Mouse (Mus musculus) retina, postnatal 1 day (tissue): ENCODE measurements around the gene 1810013L24Rik.

Experiments
- DNase-seq: peaks from one replicate; pipeline ENCODE4 v3.0.0-alpha.2; 2012

1810013L24Rik gene

DNA sequence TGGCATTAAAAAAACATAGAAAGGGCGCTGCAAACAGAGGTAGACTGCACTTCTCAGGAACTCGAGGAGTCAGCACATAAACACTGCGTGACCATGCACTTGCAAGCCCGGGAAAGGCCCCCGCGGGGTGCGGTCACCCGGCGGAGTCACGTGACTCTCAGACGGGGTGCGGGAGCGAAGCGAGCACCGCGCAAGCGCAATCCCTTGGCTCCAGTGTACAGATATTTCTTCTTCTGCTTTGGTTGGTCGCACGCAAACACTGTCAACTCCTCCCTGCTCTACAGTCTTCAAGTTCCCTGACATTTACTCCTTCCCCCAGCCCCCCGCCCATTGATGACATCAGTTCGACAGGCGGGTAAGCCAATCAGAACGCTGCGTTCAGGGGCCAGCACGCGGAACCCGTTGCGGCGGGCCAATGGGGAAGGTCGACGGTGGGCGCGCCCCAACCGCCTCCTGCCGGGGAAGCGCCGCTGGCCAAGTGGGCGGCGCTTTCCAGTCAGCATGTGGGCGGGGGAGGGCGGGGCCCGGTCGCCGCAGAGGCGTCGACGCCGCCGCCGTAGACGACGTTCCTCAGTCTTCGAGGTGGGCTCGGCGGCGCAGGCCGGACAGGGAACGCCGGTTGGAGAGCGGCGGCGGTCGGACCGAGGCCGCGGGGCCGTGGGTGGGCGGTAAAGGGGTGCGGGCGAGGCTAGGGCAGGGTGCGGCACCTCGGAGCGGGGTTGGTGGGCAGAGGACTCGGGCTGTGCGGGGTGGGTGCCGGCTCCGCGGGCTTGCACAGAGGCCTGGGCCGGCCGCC, at the start of gene 1810013L24Rik:
TSS of gene 1810013L24Rik (plus strand) at position 537 of the 796 bp plus-strand sequence.
- DNase-seq: peak; percentile 100

DNA sequence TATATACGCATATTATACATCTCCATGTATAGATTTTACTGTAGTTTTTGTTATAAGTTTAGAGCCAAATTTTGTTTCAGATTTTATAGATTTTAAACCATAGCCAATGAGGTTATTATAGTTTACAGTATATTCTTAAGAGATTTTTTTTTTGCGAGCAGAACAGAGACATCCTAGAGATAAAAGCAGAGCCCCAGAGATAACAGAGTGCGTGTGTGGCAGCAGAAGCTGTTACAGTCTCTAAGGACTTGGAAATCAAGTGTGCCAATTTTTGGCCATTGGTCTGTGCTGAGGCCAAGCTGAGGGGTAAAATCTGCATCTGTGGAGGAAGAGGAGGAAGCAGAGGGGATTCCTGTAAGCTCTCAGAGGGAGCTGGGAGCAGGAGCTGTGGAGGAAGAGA, 49.7 kb upstream of the 1810013L24Rik start:
- no peak for DNase-seq

DNA sequence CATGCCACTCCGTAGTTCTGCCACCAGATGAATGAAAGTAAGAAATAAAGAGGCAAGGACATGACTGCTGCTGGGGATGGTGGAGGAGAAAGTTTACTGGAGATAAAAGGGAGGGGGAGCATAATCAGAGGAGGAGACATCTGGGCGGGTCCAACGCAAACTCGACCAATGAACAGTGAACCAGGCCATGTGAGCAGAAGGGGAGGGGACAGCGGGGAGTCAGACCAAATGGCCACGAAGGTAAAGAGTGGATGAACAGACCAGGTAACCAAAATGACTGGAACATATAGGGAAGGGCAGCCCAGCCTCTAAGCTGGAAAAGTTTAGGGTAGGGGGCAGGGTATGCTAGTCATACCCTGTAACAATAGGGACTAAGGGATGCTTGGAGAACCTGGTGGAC, 48.7 kb upstream of the 1810013L24Rik start:
- DNase-seq: no peak

DNA sequence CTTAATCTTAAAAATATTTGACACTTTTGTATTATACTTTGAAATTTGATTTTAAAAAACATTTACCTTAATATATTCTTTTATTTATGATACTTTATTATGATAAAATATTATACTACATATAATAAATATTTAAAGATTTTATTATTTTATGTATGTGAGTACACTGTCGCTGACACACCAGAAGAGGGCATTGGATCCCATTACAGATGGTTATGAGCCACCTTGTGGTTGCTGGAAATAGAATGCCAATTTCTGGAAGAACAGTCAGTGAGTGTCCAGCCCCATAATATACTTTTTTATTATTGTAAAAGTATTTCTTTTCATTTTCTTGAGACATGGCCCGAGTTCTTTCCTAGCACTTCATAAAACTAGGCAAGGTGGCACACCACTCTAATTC, 48.2 kb upstream of the 1810013L24Rik start:
- no peak for DNase-seq

DNA sequence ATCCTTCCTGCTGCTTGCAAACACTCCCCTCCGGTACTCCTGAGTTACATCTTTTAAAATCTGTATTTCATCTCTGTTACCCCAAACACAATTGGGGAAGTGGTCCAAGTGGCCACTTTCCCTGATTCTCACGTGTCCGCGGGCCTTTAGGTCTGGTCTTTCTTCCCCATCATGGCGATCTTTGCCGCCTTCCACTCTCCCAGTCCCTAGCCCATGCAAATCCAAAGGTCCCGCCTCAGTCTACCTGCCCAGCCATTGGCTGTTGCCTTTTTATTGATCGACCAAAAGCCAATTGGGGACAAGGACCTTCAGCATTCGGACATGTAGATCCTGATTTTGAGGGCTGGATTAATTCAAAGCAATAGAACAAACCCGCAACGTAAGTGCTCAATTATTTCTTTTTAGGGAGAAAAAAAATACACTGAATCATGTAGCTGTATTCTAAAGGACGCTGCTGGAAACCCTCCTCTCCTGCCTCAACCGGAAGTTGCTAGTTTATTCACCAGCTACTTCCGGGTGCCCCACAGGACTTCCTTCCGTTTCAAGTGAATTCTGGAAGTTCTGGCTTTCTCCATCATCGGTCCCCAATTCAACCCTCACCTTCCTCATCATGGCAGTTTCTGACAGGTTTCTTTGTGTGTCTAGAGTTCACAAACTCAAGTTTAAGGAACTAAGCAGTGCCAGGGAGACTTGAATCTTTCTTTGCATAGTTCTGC, 46.5 kb upstream of the 1810013L24Rik start:
- DNase-seq: no peak

DNA sequence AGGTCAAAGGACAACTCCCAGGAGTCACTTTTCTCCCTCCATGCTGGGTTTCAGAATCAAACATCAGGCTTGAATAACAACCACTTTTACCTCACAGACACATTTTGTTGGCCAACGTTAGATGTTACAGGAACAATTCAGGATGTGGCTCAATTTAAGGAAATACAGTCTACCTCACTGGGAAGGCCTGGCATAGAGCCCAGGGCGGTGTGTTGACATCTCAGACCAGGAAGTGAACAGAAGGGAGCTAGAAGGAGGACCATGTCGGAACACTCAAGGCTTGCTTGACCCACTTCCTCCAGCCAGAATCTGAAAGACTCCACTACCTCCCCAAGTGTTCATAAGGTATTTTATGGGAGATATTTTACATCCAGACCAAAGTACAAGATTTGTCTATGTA, 45.1 kb upstream of the 1810013L24Rik start:
- no peak for DNase-seq

DNA sequence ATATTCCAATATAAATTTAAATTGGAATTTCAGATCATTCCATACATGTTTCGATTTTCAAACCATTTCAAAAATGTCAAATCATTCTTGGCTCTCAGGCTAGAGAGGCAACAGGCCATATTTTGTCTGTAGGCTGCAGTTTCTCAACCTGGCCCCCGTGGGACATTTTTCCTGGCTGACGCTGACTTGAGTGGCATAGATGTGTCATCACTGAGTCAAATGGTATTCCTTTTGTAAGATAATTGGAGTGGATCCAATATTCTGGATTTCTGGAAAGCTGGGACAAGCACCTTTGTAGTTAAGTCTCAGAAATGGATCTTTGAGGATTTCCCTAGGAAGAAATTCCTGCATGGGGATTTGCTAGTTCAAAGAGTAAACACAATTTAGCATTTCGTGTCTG, 39.0 kb upstream of the 1810013L24Rik start:
- DNase-seq: no peak

DNA sequence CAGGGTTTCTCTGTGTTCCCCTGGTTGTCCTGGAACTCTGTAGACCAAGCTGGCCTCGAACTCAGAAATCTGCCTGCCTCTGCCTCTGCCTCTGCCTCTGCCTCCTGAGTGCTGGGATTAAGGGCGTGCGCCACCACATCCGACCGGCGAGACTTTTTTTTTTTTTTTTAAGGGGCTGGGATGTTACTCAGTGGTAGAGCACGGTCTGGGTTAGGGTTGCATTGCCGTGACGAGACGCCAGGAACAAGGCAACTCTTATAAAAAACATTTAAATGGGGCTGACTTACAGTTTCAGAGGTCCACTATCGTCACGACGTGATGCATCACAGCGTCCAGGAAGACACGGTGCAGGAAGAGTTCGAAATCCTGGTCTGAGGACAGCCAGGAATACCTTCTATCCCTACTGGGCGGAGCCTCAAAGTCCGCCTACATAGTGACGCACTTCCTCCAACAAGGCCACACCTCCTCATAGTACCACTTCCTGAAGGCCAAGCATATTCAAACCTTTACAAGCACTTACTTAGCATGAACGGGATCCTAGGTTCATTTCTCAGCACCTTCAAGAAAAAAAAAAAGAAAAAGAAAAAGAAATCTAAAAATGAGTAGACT, 37.8 kb upstream of the 1810013L24Rik start, which contains the start of gene Usp7:
TSS of gene Usp7 (minus strand) at position 360 of the 609 bp plus-strand sequence.
- no peak for DNase-seq

DNA sequence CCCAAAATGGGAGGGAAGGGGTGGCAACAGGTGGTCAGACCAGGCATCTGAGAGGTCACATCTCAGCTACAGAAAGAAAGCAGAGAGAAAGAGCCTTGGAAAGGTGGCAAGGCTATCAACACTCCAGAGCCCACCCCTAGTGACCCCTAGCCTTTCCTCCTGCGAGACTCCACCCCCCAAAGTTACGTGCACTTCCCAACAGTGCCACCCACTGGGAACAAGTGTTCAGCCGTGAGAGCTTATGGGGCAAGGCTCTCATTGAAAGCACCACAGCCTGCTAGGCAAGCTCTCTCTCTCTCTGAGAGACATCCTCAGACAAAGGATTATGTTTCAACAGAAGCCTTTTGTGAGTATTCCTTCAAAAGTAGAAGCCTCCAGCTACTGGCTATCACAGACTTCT, 34.9 kb upstream of the 1810013L24Rik start:
- DNase-seq: peak; percentile 38

DNA sequence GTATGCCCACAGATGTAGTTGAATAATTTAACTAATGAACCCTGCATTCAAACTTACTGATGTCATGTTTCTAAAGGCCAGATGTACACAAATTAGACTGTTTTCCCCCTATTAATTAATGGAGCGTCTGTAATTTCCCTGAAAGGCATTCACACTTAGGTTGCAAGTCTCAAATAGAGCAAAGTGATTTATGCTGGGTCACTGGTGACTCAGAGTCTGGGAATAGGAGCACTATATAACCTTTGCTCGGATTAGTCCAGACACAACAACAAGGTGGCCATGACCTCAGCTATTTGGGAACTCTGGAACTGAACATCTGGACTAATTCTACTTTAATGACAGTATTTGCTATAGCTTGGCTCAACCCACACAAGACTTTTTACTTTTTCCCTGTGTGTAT, 34.0 kb upstream of the 1810013L24Rik start:
- no peak for DNase-seq

DNA sequence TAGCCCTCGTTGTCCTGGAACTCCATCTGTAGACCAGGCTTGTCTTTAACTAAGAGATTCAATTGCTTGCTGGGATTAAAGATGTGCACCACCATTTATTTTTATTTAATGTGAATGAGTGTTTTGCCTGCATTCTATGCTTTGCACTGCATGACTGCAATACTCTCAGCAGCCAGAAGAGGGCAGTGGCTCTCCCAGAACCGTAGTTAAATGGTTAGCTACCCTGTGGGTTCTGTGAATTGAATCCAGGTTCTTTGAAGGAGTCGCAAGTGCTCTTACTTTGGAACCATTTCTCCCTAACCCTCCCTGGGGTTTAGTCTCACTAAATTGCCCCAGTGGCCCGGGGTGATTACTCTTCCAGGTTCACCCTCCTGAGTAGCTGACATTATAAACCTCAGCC, 23.2 kb upstream of the 1810013L24Rik start:
- DNase-seq: peak; percentile 59

DNA sequence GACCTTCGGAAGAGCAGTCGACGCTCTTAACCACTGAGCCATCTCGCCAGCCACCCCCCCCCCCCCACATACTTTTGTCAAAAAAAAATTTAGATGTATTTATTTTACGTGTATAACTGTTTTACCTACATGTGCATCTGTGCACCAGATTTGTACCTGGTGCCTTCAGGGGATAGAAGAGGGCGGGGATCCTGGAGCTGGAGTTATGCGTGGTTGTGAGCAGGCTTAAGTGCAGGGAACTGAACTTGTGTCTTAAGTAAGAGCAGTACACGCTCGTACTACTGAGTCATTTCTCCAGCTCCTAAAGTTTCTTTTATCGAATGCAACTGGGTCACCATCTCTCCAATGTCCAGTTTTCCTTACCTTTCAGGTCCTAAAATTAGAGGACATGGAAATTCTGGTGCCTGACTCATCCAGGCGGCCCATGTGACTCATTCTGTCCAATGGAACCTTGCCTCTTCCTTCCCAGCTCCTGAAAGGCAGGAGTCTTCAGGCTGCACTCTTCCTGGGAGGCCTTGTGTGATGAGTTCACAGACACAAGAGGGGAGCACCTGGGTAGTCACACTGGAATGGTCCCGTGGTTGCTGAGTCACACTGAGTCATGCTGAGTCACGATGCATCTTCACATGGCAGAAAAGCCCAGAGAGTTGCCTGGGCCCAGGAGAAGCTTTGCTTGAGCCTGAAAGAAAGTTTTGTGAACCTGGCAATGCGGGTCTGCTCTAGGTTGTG, 19.3 kb upstream of the 1810013L24Rik start:
- DNase-seq: no peak

DNA sequence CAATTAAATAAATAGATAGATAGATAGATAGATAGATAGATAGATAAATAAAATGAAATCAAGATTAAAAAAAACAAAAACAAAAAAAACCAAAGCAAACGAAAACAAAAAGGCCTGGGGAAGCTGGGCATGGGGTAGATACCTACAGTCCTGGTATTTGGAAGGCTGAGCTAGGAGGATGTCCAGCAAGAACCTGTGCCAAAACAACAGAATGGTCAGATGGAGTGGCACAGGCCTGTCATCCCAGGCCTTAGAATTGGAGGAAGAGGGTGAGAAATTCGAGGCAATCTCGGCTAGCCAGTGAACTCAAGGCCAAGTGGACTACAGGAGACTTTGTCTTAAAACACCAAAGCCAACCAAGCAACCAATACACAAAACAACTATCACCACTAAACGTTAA, 12.0 kb upstream of the 1810013L24Rik start:
- DNase-seq: no peak

DNA sequence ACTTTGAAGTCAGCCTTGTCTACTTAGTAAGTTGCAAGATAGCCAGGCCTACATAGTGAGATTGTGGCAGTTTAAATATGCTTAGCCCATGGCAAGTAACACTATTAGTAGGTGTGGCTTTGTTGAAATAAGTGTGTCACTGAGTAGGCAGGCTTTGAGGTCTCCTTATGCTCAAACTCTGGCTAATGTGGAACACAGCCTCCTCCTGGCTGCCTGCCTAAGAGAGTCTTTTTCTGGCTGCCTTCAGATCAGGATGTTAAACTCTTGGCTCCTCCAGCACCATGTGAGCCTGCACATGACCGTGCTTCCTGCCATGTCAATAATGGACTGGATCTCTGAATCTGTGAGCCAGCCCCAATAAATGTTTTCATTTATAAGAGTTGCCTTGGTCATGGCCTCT, 8.5 kb upstream of the 1810013L24Rik start:
- DNase-seq: no peak

DNA sequence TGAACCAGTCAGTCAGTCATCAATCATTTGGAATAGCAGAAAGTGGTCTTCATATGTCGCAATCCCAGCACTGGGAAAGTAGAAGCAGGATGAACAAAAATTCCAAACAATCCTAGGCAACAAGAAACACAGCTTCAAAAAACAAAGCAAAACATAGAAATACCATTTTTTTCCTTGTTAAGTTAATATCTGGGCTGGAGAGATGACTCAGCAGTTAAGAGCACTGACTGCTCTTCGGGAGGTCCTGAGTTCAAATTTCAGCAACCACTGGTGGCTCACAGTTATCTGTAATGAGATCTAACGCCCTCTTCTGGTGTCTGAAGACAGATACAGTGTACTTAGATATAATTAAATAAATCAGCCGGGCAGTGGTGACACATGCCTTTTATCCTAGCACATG, 7.3 kb upstream of the 1810013L24Rik start:
- DNase-seq: no peak

DNA sequence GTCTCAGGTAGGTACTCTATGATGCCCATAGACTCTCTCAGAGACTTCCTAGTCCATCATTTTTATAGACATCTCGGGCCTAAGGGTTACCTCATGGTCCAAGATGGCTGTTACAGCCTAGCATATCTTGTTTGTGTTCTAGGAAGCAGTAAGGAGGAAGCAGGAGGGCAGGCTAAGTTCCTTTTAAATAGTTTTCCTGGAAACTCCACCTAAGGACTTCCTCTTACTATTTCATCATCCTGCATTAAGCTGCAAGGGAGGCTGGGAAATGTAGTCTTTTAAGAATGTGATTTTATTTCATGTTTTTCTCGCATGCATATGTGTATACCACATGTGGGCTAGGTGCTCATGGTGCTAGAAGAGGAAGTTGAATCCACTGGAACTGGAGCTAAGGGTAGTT, 6.2 kb upstream of the 1810013L24Rik start:
- peak; percentile 7 for DNase-seq

DNA sequence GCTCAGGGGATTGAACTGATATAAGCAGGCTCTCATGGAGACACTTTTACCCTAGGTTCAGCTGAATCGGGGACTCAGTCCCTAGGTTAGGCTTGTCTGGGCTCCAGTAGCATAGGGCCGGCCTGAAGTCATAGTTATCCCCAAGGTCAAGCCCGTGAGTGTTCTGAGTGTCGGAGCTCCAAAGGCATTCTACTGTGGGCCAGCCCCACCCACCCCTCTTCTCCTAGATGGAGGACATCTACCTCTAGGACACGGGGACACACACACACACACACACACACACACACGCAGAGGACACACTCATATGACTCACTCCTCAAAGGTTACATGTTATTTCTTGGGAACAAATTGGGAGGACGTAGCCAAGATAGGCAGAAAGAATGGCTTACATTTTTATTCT, 2.5 kb upstream of the 1810013L24Rik start:
- no peak for DNase-seq

DNA sequence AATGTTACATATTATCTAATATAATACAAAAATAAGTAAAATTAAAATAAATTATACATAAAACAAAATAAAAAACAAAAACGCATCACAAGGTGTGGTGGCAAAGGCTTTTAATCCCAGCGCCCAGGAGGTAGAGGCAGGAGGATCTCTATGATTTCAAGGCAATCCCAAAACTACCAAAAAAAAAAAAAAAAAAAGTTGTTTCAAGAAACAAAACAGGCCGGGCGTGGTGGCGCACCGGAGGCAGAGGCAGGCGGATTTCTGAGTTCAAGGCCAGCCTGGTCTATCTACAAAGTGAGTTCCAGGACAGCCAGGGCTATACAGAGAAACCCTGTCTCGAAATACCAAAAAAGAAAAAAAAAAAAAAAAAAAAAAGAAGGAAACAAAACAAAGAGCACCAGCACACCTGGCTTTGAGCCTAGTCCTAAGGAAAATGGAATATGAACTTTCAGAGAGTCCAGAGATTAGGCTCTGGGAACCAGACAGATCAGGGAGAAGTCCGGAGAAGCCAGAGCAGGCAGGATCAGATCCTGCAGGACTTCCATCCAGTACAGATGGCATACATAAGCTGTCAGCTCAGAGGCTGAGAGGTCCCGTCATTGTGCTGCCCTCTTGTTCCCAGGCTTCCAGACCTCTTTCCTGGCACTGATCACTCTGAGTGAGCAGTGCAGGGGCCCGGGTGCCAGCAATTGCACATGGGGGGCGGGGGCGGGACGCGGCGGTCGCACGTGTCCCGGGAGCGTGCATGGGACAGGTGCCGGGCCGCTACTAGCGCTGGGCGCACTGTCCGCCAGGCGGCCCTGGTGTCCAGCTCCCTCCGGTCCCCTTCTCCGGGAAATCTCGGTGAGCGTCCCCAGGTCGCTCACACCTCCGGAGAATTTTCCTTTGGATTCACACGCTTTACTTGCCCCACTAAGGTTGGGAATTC, 1.0 kb upstream of the 1810013L24Rik start:
- DNase-seq: no peak

DNA sequence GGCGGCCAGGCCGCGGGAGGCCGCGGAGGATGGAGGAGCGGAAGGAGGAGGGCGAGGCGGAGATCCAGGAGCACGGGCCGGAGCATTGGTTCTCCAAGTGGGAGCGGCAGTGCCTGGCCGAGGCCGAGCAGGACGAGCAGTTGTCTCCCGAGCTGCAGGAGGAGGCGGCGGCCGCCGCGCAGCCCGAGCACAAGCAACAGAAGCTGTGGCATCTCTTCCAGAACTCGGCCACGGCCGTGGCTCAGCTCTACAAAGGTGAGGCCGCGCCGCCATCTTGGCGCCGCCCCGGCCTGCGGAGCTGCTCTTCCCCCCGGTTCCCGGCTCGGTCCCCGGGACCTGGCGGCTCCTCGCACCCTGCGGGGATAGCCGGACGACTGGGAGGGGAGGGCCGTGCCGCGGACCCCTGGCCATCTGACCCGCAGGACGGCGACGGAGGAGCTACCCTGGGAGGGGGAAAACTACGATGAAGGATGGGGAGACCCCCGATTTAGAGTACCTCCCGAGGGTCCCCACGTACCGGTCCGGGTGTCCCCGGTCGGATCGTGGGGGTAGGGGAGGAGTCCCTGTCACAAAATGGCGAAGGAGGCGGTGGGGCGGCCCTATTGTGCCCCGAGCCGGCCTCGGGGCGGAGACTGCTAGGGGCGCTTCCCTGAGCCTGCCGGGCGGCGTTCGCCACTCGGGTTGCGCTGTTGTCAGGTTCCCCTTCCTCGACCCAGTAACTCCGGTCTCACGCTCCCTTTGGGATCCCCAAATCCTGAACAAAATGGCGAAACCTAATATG, 721 bp downstream of the 1810013L24Rik start:
- DNase-seq: peak; percentile 68

DNA sequence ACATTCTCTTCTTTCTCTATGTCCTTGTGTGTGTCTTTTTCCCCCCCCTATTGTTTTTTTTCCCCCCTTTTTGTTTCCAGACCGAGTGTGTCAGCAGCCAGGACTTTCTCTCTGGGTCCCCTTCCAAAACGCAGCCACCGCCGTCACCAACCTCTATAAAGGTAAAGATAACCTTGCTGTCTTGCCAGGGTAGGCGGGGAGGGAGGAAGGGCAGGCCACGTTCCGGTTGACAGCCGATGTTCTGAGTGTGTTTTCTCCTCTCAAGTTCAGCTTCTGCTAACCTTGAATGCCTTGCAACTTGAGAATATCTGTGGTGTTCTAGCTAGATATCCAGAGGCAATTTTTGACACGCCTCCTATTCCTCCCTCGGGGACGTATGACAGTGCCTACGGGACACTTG, 1.3 kb downstream of the 1810013L24Rik start:
- no peak for DNase-seq

DNA sequence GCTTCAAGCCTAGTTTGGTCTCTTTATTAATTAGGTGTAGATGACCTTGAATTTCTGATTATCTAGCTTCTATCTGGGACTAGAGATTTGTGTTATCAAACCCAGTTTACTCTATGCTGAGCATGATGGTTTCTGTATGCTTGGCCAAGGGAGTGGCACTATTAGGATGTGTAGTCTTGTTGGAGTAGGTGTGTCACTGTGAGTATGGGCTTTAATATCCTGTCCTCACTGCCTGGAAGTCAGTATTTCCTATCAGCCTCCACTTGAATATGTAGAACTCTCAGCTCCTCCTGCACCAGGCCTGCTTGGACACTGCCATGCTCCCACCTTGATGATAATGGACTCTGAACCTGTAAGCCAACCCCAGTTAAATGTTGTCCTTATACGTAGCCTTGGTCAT, 7.0 kb downstream of the 1810013L24Rik start:
- DNase-seq: no peak
